Mouse (Mus musculus): ENCODE data around the gene Cckbr. TPM values are rescaled to one million over a fixed set of nuclear protein-coding genes. Genes with fewer than 3 reads are reported as not detected.
"Not testable (repeated sequence)": the region's sequence is repeated elsewhere in the genome, so short reads cannot be mapped to it uniquely, and the experiment has no call there.

Cckbr gene
- total RNA-seq, 4 experiments from 2014 or later: 8.6 to 10.8 (median 9.4) TPM

DNA sequence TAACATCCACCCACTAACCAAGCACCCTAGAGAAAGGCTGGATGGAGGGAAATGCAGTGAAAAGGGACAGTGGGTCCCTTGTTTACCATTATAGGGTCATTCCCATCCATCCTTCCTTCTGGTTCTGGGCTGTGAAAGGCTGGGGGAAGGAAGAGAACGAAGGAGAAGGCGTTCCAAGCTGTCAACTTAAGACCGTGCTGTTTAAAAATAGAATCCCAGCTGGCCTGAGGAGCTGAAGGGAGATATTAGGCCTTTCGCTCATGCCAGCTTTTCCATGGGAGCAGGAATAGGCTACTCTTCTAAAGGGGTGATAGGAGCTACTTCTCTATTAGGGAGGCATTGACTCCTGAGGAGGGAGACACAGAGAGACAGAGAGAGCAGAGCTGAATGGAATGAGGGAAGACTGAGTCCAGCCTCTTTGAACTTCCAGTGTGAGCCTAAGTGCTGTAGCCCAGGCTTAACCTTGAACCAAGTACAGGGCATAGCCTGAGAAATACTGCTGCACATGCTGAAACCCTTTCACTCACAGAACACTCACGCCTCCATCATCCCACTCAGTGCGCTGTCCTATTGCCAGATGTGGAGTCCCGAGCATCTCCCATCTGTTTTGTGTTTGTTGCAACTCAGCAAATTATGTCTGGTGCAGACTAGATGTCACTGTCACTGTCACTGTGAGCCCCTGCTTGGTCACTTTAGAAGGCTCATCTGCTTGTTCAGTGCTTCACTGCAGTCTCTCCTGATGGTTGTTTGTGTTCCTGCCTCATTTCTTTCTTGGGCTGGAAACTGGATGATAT, 12.6 kb downstream of the Cckbr start:
- no peak for DNase-seq (ENCODE audit: low spot score in 2 of 2)

DNA sequence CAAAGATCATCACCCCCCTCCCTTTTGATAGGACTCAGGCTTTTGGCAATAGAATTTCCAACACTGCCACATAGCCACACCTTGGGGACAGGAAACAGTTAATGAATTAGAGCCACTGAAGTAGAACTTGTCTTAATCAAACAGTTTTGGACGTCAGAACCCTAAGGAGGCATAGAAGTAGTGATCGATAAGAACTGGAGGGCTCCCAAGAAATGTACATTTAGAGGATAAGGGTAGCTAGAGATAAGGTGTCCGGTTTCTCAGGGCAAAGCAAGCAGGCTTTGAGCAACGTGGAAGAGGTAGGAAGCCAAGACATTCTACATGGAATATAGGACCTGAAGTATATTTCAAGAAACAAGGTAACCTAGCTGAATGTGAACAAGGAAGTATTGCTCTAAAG, 15.9 kb downstream of the Cckbr start:
- DNase-seq (ENCODE audit: low spot score in 2 of 2): no peak

DNA sequence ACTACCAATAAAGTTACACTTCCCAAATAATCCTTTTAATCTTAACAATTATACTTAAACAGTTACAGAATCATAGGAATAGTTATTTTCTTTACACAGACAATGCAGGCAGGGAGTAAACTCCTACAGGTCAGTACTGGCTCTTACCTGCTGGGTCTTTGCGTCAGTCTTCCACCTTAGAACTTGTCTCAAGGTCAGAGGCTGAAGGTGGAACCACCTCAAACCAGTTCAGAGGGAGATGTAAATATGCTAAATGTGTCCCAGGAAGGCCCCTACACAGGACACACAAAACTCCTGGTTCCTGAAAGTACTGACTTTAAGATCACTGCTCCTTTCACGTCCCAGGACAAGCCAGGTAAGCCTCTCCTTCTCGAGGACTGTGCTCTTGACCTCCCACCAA, 19.5 kb downstream of the Cckbr start:
- DNase-seq (ENCODE audit: low spot score in 2 of 2): no peak

GRCm38 (mm10) chr7:105453345-105453744, 27.8 kb downstream of the Cckbr start:
- not testable (repeated sequence) for DNase-seq (ENCODE audit: low spot score in 2 of 2)

GRCm38 (mm10) chr7:105458546-105458945, 33.0 kb downstream of the Cckbr start:
- DNase-seq (ENCODE audit: low spot score in 2 of 2): no peak

GRCm38 (mm10) chr7:105465505-105465904, 40.0 kb downstream of the Cckbr start:
- not testable (repeated sequence) for DNase-seq (ENCODE audit: low spot score in 2 of 2)

GRCm38 (mm10) chr7:105472607-105473006, 47.1 kb downstream of the Cckbr start:
- no peak for DNase-seq (ENCODE audit: low spot score in 2 of 2)

DNA sequence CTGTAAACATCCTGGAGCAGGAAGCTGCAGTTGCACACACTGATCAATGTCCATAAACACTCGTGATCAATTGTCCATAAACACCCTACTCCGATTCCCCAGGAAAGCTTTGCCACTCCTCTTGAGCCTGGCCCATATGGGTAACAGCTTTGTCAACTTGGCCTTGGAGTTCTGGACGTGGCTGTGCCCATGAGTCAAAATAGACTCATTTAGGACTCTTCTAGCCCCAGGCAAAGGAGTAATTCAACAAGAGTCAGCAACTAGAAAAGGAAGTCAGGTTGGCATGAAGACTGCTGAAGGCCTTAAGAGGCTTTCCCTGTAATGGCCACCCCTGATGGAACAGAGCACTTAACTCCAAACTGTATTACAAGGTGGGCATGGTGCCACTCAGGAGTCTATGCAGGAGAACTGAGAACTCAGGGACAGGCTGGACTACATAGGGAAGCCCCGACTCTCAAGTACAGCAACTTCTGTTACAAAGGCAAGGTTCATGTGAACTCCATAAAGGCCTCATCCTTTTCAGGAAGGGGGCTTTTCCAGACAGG, 49.3 kb downstream of the Cckbr start:
- no peak for DNase-seq (ENCODE audit: low spot score in 2 of 2)

DNA sequence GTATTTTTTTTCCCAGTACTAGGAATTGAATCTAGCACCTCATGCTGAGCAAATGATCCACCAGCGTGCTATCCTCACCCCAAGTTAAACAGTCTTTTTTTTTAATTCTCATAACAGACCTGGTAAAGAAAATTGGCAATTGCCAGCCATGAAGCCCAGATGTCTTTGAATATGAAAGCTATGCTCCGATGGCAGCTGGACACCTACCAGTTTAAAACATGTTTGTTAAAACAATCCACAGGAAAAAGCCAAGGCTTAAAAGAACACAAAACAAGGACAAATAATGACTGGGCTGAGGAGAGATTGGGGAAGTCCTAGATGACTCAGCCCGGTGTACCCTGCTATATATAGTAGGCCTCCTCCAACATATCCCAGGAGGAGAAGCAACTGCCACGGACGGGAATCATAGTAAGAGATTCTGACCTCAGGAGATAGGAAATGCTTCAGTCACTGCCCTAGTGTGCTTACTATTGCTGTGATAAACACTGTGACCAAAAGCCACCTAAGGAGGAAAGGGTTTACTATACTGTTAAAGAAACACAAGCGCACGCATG, 49.9 kb downstream of the Cckbr start:
- DNase-seq (ENCODE audit: low spot score in 2 of 2): no peak

DNA sequence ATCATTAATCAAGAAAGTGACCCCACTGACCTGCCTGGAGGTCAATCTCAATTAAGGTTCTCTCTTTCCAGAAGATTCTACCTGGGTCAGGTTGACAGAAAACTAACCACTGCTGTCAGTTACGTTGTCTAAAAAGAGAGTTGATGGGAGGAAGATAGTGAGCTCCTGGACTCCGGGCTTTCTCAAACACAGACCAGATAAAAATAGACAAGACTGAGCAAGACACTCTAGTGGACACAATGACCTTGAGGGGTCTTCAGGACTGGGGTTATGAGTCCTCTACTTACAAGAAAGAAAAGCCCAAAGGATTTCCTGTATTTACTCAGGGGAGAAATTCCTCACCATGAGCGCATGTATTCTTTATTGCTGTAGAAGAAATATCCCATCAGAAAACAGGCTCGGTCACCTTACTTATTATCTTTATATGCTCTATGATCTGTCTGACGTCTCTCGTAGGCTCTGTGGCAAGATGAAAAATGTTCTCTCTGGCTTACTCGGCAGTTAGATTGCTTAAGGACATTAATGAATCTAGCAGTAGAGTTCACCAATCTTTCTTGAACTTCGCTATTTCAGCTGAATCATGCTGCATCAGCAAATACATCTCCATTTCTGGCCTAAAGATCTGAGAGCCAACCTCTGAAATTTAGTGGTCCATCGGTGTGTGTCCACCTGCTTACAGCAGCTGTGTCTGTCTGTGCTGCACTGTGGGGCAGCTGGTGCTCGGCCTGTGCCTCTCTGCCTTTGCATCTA, 51.3 kb downstream of the Cckbr start:
- no peak for DNase-seq (ENCODE audit: low spot score in 2 of 2)

- DNase-seq (ENCODE audit: low spot score in 2 of 2): no peak
Observed at GRCm38 (mm10) chr7:105477433-105477700, 51.8 kb downstream of the Cckbr start.

DNA sequence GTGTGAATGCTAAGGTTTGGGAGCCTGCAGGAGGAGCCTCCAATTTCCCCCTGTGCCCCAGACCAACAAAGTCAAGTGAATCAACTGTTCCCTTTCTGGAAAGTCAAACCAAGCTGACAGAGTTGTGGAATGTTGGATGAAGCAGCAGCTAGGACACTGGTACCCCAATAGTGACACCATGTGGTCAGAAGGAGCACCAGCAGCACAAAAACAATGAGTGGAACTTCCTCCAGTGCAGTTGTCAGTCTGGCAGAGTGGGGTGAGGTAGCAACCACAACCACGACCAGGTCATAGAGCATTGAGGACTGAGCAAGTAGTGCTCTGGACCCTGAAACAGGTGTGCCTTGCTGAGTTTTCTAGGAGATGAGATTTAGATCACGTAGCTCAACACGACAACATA, 52.3 kb downstream of the Cckbr start:
- DNase-seq (ENCODE audit: low spot score in 2 of 2): peak; percentile 39 to 56

- DNase-seq (ENCODE audit: low spot score in 2 of 2): no peak
Observed at GRCm38 (mm10) chr7:105478344-105478743, 52.8 kb downstream of the Cckbr start.

DNA sequence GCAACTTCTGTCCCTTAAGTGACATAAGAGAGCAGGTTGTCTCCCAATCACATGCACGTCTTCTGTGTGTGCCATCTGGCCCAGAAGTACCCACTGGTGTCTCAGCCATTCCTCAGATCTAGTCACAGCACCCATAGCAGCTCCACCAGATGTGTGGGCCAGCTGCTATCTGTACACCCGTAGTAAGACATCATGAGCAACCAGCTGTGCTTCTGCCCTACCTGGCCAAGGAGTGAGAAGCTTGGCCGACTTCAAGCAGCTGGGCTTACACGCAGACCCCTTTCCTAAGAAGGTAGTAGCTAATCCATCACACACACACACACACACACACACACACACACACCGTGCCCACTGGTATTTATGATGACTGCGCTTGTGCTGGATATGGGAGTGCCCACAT, 53.7 kb downstream of the Cckbr start:
- DNase-seq (ENCODE audit: low spot score in 2 of 2): no peak

- DNase-seq (ENCODE audit: low spot score in 2 of 2): no peak
Observed at GRCm38 (mm10) chr7:105480081-105480480, 54.5 kb downstream of the Cckbr start.

- DNase-seq (ENCODE audit: low spot score in 2 of 2): peak; percentile 11 to 22
Observed at GRCm38 (mm10) chr7:105480561-105481504, 55.3 kb downstream of the Cckbr start.

DNA sequence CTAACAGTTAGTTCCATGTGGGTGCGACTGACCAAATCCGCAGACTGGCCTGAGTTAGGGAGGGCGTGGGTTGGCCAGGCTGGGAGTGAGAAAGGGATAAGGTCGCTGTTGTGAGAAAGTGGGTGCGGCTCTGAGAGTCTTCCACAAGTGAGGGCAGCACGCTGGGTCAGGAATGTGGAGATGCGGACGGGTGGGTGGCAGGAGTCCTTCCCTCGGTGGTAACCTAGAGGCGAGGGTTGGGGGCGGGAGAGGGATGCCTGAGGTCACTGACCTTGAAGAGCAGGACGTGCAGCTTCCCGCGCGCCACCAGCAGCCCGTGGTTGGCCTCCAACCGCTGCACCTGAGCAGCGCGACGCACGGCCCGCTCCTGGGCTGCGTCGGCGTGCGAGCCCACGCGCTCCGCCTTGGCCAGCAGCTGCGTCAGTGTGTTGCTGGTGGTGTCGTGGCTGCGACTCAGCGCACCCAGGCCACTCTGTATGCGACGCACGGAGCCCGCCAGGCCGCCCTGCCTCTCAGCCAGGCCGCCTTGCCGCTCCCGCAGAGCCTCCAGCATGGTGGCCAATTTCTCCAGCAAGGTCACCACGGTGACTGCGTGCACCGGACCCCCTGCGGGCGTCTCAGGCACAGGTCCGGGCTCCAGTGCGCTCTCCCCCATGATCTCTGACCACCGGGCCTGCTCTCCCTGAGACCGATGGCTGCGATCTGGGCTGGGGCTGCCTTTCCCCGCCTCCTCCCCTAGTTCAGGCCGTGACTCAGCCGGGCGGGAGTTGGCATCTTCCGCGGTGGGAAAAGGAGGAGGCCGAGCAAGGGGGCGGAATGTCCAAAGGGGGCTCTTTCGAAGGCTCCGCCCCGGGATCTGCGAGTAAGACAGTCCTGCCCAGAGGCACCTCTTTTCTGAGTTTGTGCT, 56.2 kb downstream of the Cckbr start, which contains the start of gene Cavin3:
Gene Cavin3, minus strand, starts transcription at position 796 of the 907 bp plus-strand sequence.
- DNase-seq (ENCODE audit: low spot score in 2 of 2): peak; percentile 38 to 61

DNA sequence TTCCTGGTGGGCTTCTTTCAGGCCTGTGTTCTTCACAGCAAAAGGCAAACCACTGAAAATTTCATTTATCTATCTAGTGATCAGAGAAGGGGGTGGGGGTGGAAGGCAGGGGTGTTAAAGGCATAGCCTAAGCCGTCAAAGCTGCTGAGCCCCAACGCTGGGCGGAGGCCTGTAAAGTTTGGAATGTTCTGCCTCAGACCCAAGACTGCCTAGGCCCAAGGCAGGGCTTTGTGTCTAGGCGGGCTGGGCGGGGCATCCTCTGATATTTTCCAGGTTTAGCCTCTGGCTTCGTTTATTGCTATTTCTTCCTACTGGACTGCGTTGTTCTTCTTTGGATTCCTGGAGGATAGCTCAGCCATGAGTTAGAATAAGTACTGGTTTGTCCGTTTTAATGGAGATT, 56.9 kb downstream of the Cckbr start:
- no peak for DNase-seq (ENCODE audit: low spot score in 2 of 2)

GRCm38 (mm10) chr7:105485029-105485428, 59.5 kb downstream of the Cckbr start:
- no peak for DNase-seq (ENCODE audit: low spot score in 2 of 2)

All from layer of hippocampus, adult 8-10 months (tissue).